8 mouse cellular contexts compared by ENCODE assay signal in the genomic region with DNA sequence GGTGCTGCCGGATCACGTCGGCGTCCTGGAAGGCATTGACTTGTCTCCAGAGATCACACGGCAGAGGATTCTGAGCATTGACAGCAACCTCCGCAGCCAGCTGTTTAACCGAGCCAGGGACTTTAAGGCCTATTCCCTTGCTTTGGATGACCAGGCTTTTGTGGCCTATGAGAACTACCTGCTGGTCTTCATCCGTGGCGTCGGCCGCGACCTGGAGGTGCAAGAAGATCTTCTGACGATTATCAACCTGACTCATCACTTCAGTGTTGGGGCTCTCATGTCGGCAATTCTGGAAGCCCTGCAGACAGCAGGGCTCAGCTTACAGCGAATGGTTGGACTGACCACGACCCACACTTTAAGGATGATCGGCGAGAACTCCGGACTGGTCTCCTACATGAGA. TPM values are rescaled to one million over a fixed set of nuclear protein-coding genes. Genes with fewer than 3 reads are reported as not detected.
DNase-seq lines count a peak whose midpoint lies in the region; ATAC-seq and TF ChIP-seq lines count a peak whose summit lies in the region.

No protein-coding gene starts in this region.

- H3K4me3 ChIP-seq in kidney, postnatal 0 days (replicated peaks; ENCODE audit: low read depth, low read length): peak overlapping the region; percentile 76
- peak overlapping the region; percentile 81 for H3K4me3 ChIP-seq in G1E (ENCODE audit: low read depth, low read length)
- H3K4me3 ChIP-seq in intestine, postnatal 0 days (ENCODE audit: low read depth, low read length): peak overlapping the region; percentile 87
- H3K4me3 ChIP-seq in midbrain, embryonic 16.5 days (ENCODE audit: low read depth, low read length): peak overlapping the region; percentile 76

- peak overlapping the region; percentile 85 for H3K9ac ChIP-seq in kidney, postnatal 0 days (ENCODE audit: low read depth, low read length)
- peak overlapping the region; percentile 92 for H3K9ac ChIP-seq in intestine, postnatal 0 days (ENCODE audit: low read depth, low read length)
- peak overlapping the region; percentile 87 for H3K9ac ChIP-seq in midbrain, embryonic 16.5 days (ENCODE audit: low read depth, low read length)

- peaks cover 27% of the 10 kb centered on the region for H3K4me1 ChIP-seq in kidney, postnatal 0 days (replicated peaks; ENCODE audit: insufficient read depth, low read length)
- peaks cover 32% of the 10 kb centered on the region for H3K4me1 ChIP-seq in G1E (ENCODE audit: insufficient read depth, low read depth, low read length)
- H3K4me1 ChIP-seq in intestine, postnatal 0 days (replicated peaks; ENCODE audit: control insufficient read depth, insufficient read depth, low read length): 0 out of 2 replicates have a peak, but pooled peaks cover 9% of the 10 kb centered on the region
- H3K4me1 ChIP-seq in midbrain, embryonic 16.5 days (ENCODE audit: control insufficient read depth, insufficient read depth, low read length): peaks cover 53% of the 10 kb centered on the region

- DNase-seq in kidney, postnatal 0 days (ENCODE audit: low spot score): peak; percentile 40
- no peak for DNase-seq in kidney, postnatal 14 days
- DNase-seq in G1E (ENCODE audit: low spot score): no peak
- no peak for DNase-seq in embryo, embryonic 9.5 days (ENCODE audit: extremely low spot score)
- DNase-seq in urinary bladder, postnatal 4 days (ENCODE audit: low spot score in 2 of 2): no peak

- 2% methylated on average over 19 of the region's 19 CpGs for WGBS in kidney, postnatal 0 days
- whole genome bisulfite sequencing in intestine, postnatal 0 days: 4% methylated on average over 19 of the region's 19 CpGs
- WGBS in midbrain, embryonic 16.5 days: 11% methylated on average over 19 of the region's 19 CpGs

- ATAC-seq in kidney, postnatal 0 days (replicated peaks; ENCODE audit: low FRiP score, low read depth): no peak
- no peak for ATAC-seq in G1E (ENCODE audit: extremely low read depth, insufficient number of reproducible peaks, low FRiP score, poor library complexity, severe bottlenecking)
- peak; percentile 36 for ATAC-seq in erythroblast, adult 5-6 weeks (replicated peaks; ENCODE audit: low FRiP score, poor library complexity, severe bottlenecking)
- no peak for ATAC-seq in intestine, postnatal 0 days
- ATAC-seq in midbrain, embryonic 16.5 days: no peak

- H3K27ac ChIP-seq in kidney, postnatal 0 days: peak overlapping the region; percentile 93
- peak overlapping the region; percentile 96 for H3K27ac ChIP-seq in intestine, postnatal 0 days (ENCODE audit: low read depth, low read length)
- H3K27ac ChIP-seq in midbrain, embryonic 16.5 days (ENCODE audit: low read length): peak overlapping the region; percentile 86

- TF ChIP-seq CTCF in kidney, postnatal 0 days (IDR thresholded peaks at IDR 0.05; ENCODE audit: low read depth): no peak
- no peak for TF ChIP-seq CTCF in G1E (IDR thresholded peaks at IDR 0.05; ENCODE audit: low read depth, low read length)
- no peak for TF ChIP-seq CTCF in intestine, postnatal 0 days (IDR thresholded peaks at IDR 0.05; ENCODE audit: low read depth)

- H3K9me3 ChIP-seq in kidney, postnatal 0 days (replicated peaks; ENCODE audit: low read length): no peaks in the 10 kb centered on the region
- no peaks in the 10 kb centered on the region for H3K9me3 ChIP-seq in G1E (replicated peaks)
- H3K9me3 ChIP-seq in intestine, postnatal 0 days (ENCODE audit: control insufficient read depth): no peaks in the 10 kb centered on the region
- H3K9me3 ChIP-seq in midbrain, embryonic 16.5 days (replicated peaks; ENCODE audit: control insufficient read depth, low read length, poor library complexity, severe bottlenecking): no peaks in the 10 kb centered on the region

- peak overlapping the region; percentile 88 for H3K4me2 ChIP-seq in kidney, postnatal 0 days (ENCODE audit: low read length)
- peak overlapping the region; percentile 84 for H3K4me2 ChIP-seq in intestine, postnatal 0 days (replicated peaks; ENCODE audit: low read depth)
- peak overlapping the region; percentile 96 for H3K4me2 ChIP-seq in midbrain, embryonic 16.5 days (ENCODE audit: low read length)

- no peaks in the 10 kb centered on the region for H3K27me3 ChIP-seq in kidney, postnatal 0 days (ENCODE audit: insufficient read depth, low read length)
- H3K27me3 ChIP-seq in G1E (ENCODE audit: insufficient read depth, low read length): no peaks in the 10 kb centered on the region
- no peaks in the 10 kb centered on the region for H3K27me3 ChIP-seq in intestine, postnatal 0 days (replicated peaks; ENCODE audit: control insufficient read depth, insufficient read depth, low read length)
- H3K27me3 ChIP-seq in midbrain, embryonic 16.5 days (ENCODE audit: control insufficient read depth, insufficient read depth, low read depth, low read length): no peaks in the 10 kb centered on the region

- peaks cover 4% of the 10 kb centered on the region; the same call in 1 of the 2 replicates for H3K36me3 ChIP-seq in kidney, postnatal 0 days (ENCODE audit: insufficient read depth, low read length)
- H3K36me3 ChIP-seq in G1E (replicated peaks): peaks cover 33% of the 10 kb centered on the region
- peaks cover 9% of the 10 kb centered on the region; the same call in 1 of the 2 replicates for H3K36me3 ChIP-seq in intestine, postnatal 0 days (ENCODE audit: control insufficient read depth, insufficient read depth)
- H3K36me3 ChIP-seq in midbrain, embryonic 16.5 days (ENCODE audit: control insufficient read depth, insufficient read depth, low read length): peaks cover 5% of the 10 kb centered on the region; the same call in 1 of the 2 replicates

RNA-seq across cellular contexts. Expression of a gene that starts 0.6 kb away (rescaled TPM):
- 18.6 and 19.2 TPM in 2 replicates for polyA plus RNA-seq in kidney, postnatal 0 days (2015; fragmentation: Nextera tagmentation; extraction: Ambion mirVana)
- total RNA-seq in G1E (2014; fragmentation: Nextera tagmentation) (64.7 and 67.6 TPM in 2 replicates), G1E (2017) (19.6 and 29.1 TPM in 2 replicates)
- polyA plus RNA-seq in G1E (2012): 3.3 and 3.4 TPM in 2 replicates
- total RNA-seq in erythroblast, adult 5-6 weeks (2015; ENCODE audit: low replicate concordance): 12.3 and 13.6 TPM in 2 replicates
- total RNA-seq in erythroblast, adult 5-6 weeks (2017; ENCODE audit: low replicate concordance): 15.4 and 21.2 TPM in 2 replicates
- 8.0 TPM in 2 replicates for polyA plus RNA-seq in intestine, postnatal 0 days (2015; fragmentation: Nextera tagmentation; extraction: Ambion mirVana)
- polyA plus RNA-seq in midbrain, embryonic 16.5 days (2015; fragmentation: Nextera tagmentation; extraction: Ambion mirVana): 71.7 and 74.6 TPM in 2 replicates

RNA-seq across cellular contexts. Expression of a gene that starts 0.8 kb away (rescaled TPM):
- 25.4 and 26.1 TPM in 2 replicates for polyA plus RNA-seq in kidney, postnatal 0 days (2015; fragmentation: Nextera tagmentation; extraction: Ambion mirVana)
- total RNA-seq in G1E (2014; fragmentation: Nextera tagmentation): 55.2 and 56.1 TPM in 2 replicates
- total RNA-seq in G1E (2017): 32.3 and 32.4 TPM in 2 replicates
- polyA plus RNA-seq in G1E (2012): 5.3 and 6.1 TPM in 2 replicates
- 7.9 and 23.6 TPM in 2 replicates for total RNA-seq in erythroblast, adult 5-6 weeks (2015; ENCODE audit: low replicate concordance)
- total RNA-seq in erythroblast, adult 5-6 weeks (2017; ENCODE audit: low replicate concordance): 11.8 and 18.4 TPM in 2 replicates
- 11.7 and 12.3 TPM in 2 replicates for polyA plus RNA-seq in intestine, postnatal 0 days (2015; fragmentation: Nextera tagmentation; extraction: Ambion mirVana)
- 27.3 and 31.0 TPM in 2 replicates for polyA plus RNA-seq in midbrain, embryonic 16.5 days (2015; fragmentation: Nextera tagmentation; extraction: Ambion mirVana)

RNA-seq across cellular contexts. Expression of a gene that starts 39.2 kb away (rescaled TPM):
- polyA plus RNA-seq in kidney, postnatal 0 days (2015; fragmentation: Nextera tagmentation; extraction: Ambion mirVana): 0.61 and 1.0 TPM in 2 replicates
- total RNA-seq in G1E (2014; fragmentation: Nextera tagmentation): not detected in 2 replicates
- 0.05 and 0.12 TPM in 2 replicates for total RNA-seq in G1E (2017)
- polyA plus RNA-seq in G1E (2012): not detected in 2 replicates
- not detected in 2 replicates for total RNA-seq in erythroblast, adult 5-6 weeks (2015; ENCODE audit: low replicate concordance)
- total RNA-seq in erythroblast, adult 5-6 weeks (2017; ENCODE audit: low replicate concordance): under 0.01 TPM in 1 of 2 replicates, not detected in the other
- polyA plus RNA-seq in intestine, postnatal 0 days (2015; fragmentation: Nextera tagmentation; extraction: Ambion mirVana): 0.39 and 0.46 TPM in 2 replicates
- 17.7 and 20.7 TPM in 2 replicates for polyA plus RNA-seq in midbrain, embryonic 16.5 days (2015; fragmentation: Nextera tagmentation; extraction: Ambion mirVana)
